In genomic region chr5:30888337-30889087, GRCm38 (mm10) we compare ENCODE assay signal across 8 mouse cellular contexts. TPM values are rescaled to one million over a fixed set of nuclear protein-coding genes. Genes with fewer than 3 reads are reported as not detected.
DNase-seq lines count a peak whose midpoint lies in the region; ATAC-seq and TF ChIP-seq lines count a peak whose summit lies in the region.

Agbl5 (plus strand) TSS chr5:30888694.

- peak; percentile 30; the same call in 1 of the 2 replicates for TF ChIP-seq POLR2A in lung, adult 2 months (IDR thresholded peaks at IDR 0.05; ENCODE audit: borderline replicate concordance, extremely low read depth, low read depth, low read length)

- H3K36me3 ChIP-seq in forebrain, embryonic 15.5 days: peaks cover 28% of the 10 kb centered on the region

- H3K4me1 ChIP-seq in forebrain, embryonic 15.5 days: peaks cover 25% of the 10 kb centered on the region
- H3K4me1 ChIP-seq in lung, adult 2 months (ENCODE audit: control insufficient read depth, insufficient read depth, low read length): 0 out of 2 replicates have a peak, but pooled peaks cover 2% of the 10 kb centered on the region

- WGBS in forebrain, embryonic 15.5 days: under 1% methylated on average over 42 of the region's 42 CpGs
- WGBS in lung, adult 2 months: under 1% methylated on average over 42 of the region's 42 CpGs

- DNase-seq in ES-CJ7 (ENCODE audit: low read depth, low spot score): peak; percentile 96
- DNase-seq in cerebellum, adult 11 months: peak; percentile 92
- peak; percentile 88 for DNase-seq in heart, postnatal 25 days (ENCODE audit: low spot score)
- peak; percentile 90 to 97 for DNase-seq in layer of hippocampus, adult 18-20 months (ENCODE audit: low spot score in 2 of 2)
- DNase-seq in lung, adult 2 months: peak; percentile 90
- DNase-seq in thymus, adult 18-20 months: peak; percentile 93 to 94

- H3K4me3 ChIP-seq in forebrain, embryonic 15.5 days: peak within 1 kb of the TSS; percentile 68
- H3K4me3 ChIP-seq in lung, adult 2 months (replicated peaks; ENCODE audit: extremely low read depth, low read depth, low read length): peak within 1 kb of the TSS; percentile 87

- H3K4me2 ChIP-seq in forebrain, embryonic 15.5 days (replicated peaks): peak within 1 kb of the TSS; percentile 63

- ATAC-seq in forebrain, embryonic 15.5 days (replicated peaks): peak; percentile 93
- peak; percentile 57 for ATAC-seq in neutrophil, adult 5-6 weeks (ENCODE audit: extremely low read depth, insufficient number of reproducible peaks, low FRiP score, poor library complexity, severe bottlenecking)

- intact Hi-C loops in heart, postnatal 25 days (cut with DNase I): loop anchor here (1.0 to 2.0 kb wide), 2 partner anchors 18 kb away; partner anchors contain the start of gene Ost4

- H3K9ac ChIP-seq in forebrain, embryonic 15.5 days (replicated peaks): peak within 1 kb of the TSS; percentile 81

- TF ChIP-seq CTCF in lung, adult 2 months (IDR thresholded peaks at IDR 0.05; ENCODE audit: insufficient read depth, low read length): no peak

- peak within 1 kb of the TSS; percentile 99 for H3K27ac ChIP-seq in forebrain, embryonic 15.5 days (replicated peaks)

- H3K9me3 ChIP-seq in forebrain, embryonic 15.5 days: no peaks in the 10 kb centered on the region

- H3K27me3 ChIP-seq in forebrain, embryonic 15.5 days: no peaks in the 10 kb centered on the region

RNA-seq across cellular contexts. Expression of gene Agbl5, which starts in this region (rescaled TPM):
- 23.2 and 23.9 TPM in 2 replicates for polyA plus RNA-seq in forebrain, embryonic 15.5 days (2015; fragmentation: Nextera tagmentation; extraction: Ambion mirVana)
- total RNA-seq in heart, postnatal 25 days (2021): 1 to 10 TPM; 5.9 to 6.8 TPM
- total RNA-seq in layer of hippocampus, adult 18-20 months (2021): 10 to 100 TPM; 11.5 to 13.3 TPM
- 19.2 and 20.8 TPM in 2 replicates for polyA plus RNA-seq in lung, adult 2 months (2012; rRNA removed)
- total RNA-seq in neutrophil, adult 5-6 weeks (2017): 12.3 and 14.7 TPM in 2 replicates

Comparison
In these comparisons a context has a peak if more than half of its experiments do, and no peak if none do; other contexts are left out.
1. Peak in every context shown above with its lines: DNase-seq, ATAC-seq, H3K4me3 ChIP-seq and H3K27ac ChIP-seq.